Mouse (Mus musculus) liver, embryonic 14.5 days (tissue): ENCODE measurements around the gene Aup1. TPM values are rescaled to one million over a fixed set of nuclear protein-coding genes. Genes with fewer than 3 reads are reported as not detected.

ENCODE experiments used
- ATAC-seq: fragments of 200-750 bp; cut with Nextera tagmentation; 2 replicates; pipeline ENCODE4 v1.8.0; 2017; ENCODE audit warnings: moderate number of reproducible peaks, mild to moderate bottlenecking, moderate library complexity; ENCODE audit not compliant: insufficient read depth
- DNase-seq, 3 experiments: peaks; one replicate each; pipeline ENCODE4 v3.0.0-alpha.2; 2012 to 2013; ENCODE audit warnings: low read depth in 3 of 3, low spot score in 3 of 3
- H3K27ac ChIP-seq: fragments of 300-500 bp; sonication (generic); 2 replicates; pipeline ENCODE4 v1.5.1; 2014; ENCODE audit warnings: moderate library complexity, mild to moderate bottlenecking, control low read depth, inconsistent platforms
- H3K27me3 ChIP-seq: fragments of 300-500 bp; sonication (generic); 2 replicates; pipeline ENCODE4 v1.6.1; 2014; ENCODE audit warnings: mild to moderate bottlenecking, low read length, moderate library complexity; ENCODE audit not compliant: control insufficient read depth, insufficient read depth
- H3K36me3 ChIP-seq: fragments of 300-500 bp; sonication (generic); replicated peaks from 2 replicates; pipeline ENCODE4 v1.6.1; 2014; ENCODE audit warnings: low read depth; ENCODE audit not compliant: control insufficient read depth, insufficient read depth
- H3K4me1 ChIP-seq, 2 experiments: fragments of 200-500 bp in 1 of 2; fragments of 300-500 bp in 1 of 2; sonication (generic) in 1 of 2; replicated peaks; 2 replicates each; pipeline ENCODE4 v1.6.1; 2012 to 2014; ENCODE audit warnings: antibody characterized with exemption in 1 of 2, inconsistent platforms in 1 of 2, low read length in 1 of 2; ENCODE audit not compliant: control insufficient read depth in 2 of 2, insufficient read depth in 2 of 2
- H3K4me2 ChIP-seq: fragments of 300-500 bp; sonication (generic); 2 replicates; pipeline ENCODE4 v1.6.1; 2014; ENCODE audit warnings: low read depth, mild to moderate bottlenecking, control low read depth, moderate library complexity
- H3K4me3 ChIP-seq, 2 experiments: fragments of 200-500 bp in 1 of 2; fragments of 300-500 bp in 1 of 2; sonication (generic) in 1 of 2; 2 replicates each; pipeline ENCODE4 v1.5.1; 2012 to 2014; ENCODE audit warnings: low read depth in 2 of 2, low read length in 2 of 2, mild to moderate bottlenecking in 2 of 2, control low read depth in 1 of 2, inconsistent platforms in 1 of 2, moderate library complexity in 1 of 2; ENCODE audit not compliant: insufficient read depth in 1 of 2
- H3K9ac ChIP-seq: fragments of 300-500 bp; sonication (generic); replicated peaks from 2 replicates; pipeline ENCODE4 v1.6.1; 2014; ENCODE audit warnings: mild to moderate bottlenecking, control low read depth, moderate library complexity
- H3K9me3 ChIP-seq: fragments of 300-500 bp; sonication (generic); 2 replicates; pipeline ENCODE4 v1.6.1; 2016; ENCODE audit warnings: low read length, mixed read lengths; ENCODE audit not compliant: control insufficient read depth
- CTCF ChIP-seq: IDR thresholded peaks from 2 replicates; pipeline ENCODE4 v1.5.1; 2016; ENCODE audit warnings: antibody characterized with exemption, low read depth, control low read depth
- EP300 ChIP-seq: IDR thresholded peaks from 2 replicates; pipeline ENCODE4 v1.6.1; 2016; ENCODE audit warnings: antibody characterized with exemption, low read depth
- WGBS: fragments of 180-500 bp; shearing (Covaris S2); extraction: QIAGEN DNeasy Blood & Tissue Kit; methylation state at CpG from one replicate; pipeline ENCODE4 v1.1.7; 2014; ENCODE audit not compliant: insufficient replicate concordance; 5-methylcytosine and 5-hydroxymethylcytosine counted together
- polyA plus RNA-seq, 2 experiments: library from polyadenylated mRNA; depleted of rRNA in 1 of 2; stranded (reverse) in 1 of 2; unstranded in 1 of 2; fragments of >200 nt; fragmentation: Nextera tagmentation in 1 of 2; extraction: Ambion mirVana in 1 of 2; gene quantifications; 2 replicates each; pipeline versions ENCODE4 v1.2.1 to v1.2.3; 2012 to 2014

The Aup1 gene
- polyA plus RNA-seq, 2 experiments: 128 to 172 TPM

- peak overlapping the region; percentile 80 for H3K27ac ChIP-seq
- DNase-seq (no peak), ATAC-seq (no peak)
- no peaks in the 10 kb centered on the region for H3K9me3 ChIP-seq
- H3K36me3 ChIP-seq: no peaks in the 10 kb centered on the region
- 8% methylated on average over 7 of the region's 7 CpGs for WGBS
- TF ChIP-seq EP300 (no peak), CTCF (no peak)
- H3K4me2 ChIP-seq: peak overlapping the region; percentile 62
- peak overlapping the region; percentile 16 to 34; a peak in 2 of 4 replicates for H3K4me3 ChIP-seq
- peak overlapping the region; percentile 58 for H3K9ac ChIP-seq
- H3K27me3 ChIP-seq: no peaks in the 10 kb centered on the region
- peaks cover 50 to 63% of the 10 kb centered on the region in 2 experiments for H3K4me1 ChIP-seq
Measured at GRCm38 (mm10) chr6:83010010-83010409, 44.3 kb upstream of the Aup1 start.

DNA sequence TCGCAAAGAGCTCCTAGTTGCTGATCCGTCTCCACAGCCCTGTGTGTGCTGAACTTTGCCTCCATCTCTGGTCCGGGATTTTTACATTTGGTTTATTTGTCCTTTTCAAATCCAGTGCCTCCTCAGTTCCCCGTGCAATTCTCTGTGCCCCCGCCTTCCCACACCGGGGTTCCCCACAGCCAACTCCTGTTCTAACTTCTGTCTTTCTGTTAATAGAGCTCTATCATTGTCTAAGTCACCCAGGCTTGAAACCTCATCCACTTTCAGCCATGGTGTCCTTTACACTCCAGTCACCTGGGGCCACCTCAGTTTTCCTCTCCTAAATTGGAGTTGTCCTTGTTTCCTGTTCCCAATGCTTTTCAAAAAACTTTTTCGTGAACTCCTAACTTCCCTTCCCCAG is 43.1 kb upstream of the Aup1 start:
- no peak for TF ChIP-seq EP300
- TF ChIP-seq CTCF: no peak
- no peak for ATAC-seq
- Histone ChIP-seq H3K36me3 (no peaks in the 10 kb centered on the region), H3K27ac (peak overlapping the region; percentile 80), H3K9me3 (no peaks in the 10 kb centered on the region), H3K4me3 (no peak overlapping the region), H3K4me2 (no peak overlapping the region), H3K9ac (no peak overlapping the region), H3K27me3 (no peaks in the 10 kb centered on the region), H3K4me1 (peaks cover 58 to 66% of the 10 kb centered on the region in 2 experiments)
- DNase-seq: no peak
- 72% methylated on average over 7 of the region's 7 CpGs for WGBS

DNA sequence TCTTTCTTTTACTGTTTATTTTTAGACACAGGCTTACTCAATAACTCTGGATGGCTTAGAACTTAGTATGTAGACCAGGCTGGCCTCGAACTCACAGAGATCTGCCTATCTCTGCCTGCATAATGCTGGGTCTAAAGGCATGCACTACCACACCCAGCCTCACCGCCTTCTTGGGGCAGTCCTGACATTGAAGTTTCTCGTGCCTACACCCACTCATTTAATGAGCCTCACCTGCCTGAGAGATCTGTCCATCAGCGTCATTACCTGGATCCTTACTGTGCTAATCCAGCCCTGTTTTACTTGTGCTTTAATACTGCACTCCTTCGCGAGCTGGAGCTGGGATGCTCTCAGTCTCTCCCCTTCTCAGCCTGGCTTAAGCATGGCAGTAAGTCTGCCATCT is 42.6 kb upstream of the Aup1 start:
- H3K4me1 ChIP-seq: peaks cover 62 to 68% of the 10 kb centered on the region in 2 experiments
- no peak overlapping the region for H3K9ac ChIP-seq
- no peaks in the 10 kb centered on the region for H3K36me3 ChIP-seq
- no peak for DNase-seq
- no peaks in the 10 kb centered on the region for H3K9me3 ChIP-seq
- no peak for ATAC-seq
- WGBS: 58% methylated on average over 6 of the region's 6 CpGs
- no peak overlapping the region for H3K4me3 ChIP-seq
- H3K4me2 ChIP-seq: no peak overlapping the region
- peak overlapping the region; percentile 80 for H3K27ac ChIP-seq
- no peak for TF ChIP-seq EP300
- peak; percentile 55 for TF ChIP-seq CTCF
- no peaks in the 10 kb centered on the region for H3K27me3 ChIP-seq

DNA sequence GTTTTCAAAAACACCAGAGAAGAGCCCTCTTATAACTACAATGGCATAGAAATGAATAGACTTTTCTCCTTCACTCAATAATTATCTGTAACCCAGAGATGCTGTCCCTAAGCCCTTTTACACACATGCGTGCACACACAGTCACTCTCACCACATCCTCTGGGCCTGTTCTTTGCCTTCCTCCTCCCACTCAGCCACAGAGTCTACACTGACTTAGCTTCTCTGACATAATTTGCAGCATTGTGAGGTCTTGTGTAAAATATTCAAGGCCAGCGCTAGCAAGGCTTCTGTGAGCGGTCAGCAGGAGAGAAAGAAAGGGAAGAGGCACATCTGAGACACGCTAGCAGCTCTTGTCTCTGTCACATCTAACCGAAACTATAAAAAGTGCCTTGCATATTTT is 40.9 kb upstream of the Aup1 start:
- no peaks in the 10 kb centered on the region for H3K36me3 ChIP-seq
- peak overlapping the region; percentile 97 for H3K27ac ChIP-seq
- peak overlapping the region; percentile 72 for H3K4me2 ChIP-seq
- WGBS: 48% methylated on average over 5 of the region's 5 CpGs
- TF ChIP-seq EP300: no peak
- TF ChIP-seq CTCF: no peak
- peaks cover 70 to 80% of the 10 kb centered on the region in 2 experiments for H3K4me1 ChIP-seq
- ATAC-seq (no peak), DNase-seq (no peak)
- H3K9me3 ChIP-seq: no peaks in the 10 kb centered on the region
- peak overlapping the region; percentile 65 for H3K9ac ChIP-seq
- no peaks in the 10 kb centered on the region for H3K27me3 ChIP-seq
- H3K4me3 ChIP-seq: no peak overlapping the region

DNA sequence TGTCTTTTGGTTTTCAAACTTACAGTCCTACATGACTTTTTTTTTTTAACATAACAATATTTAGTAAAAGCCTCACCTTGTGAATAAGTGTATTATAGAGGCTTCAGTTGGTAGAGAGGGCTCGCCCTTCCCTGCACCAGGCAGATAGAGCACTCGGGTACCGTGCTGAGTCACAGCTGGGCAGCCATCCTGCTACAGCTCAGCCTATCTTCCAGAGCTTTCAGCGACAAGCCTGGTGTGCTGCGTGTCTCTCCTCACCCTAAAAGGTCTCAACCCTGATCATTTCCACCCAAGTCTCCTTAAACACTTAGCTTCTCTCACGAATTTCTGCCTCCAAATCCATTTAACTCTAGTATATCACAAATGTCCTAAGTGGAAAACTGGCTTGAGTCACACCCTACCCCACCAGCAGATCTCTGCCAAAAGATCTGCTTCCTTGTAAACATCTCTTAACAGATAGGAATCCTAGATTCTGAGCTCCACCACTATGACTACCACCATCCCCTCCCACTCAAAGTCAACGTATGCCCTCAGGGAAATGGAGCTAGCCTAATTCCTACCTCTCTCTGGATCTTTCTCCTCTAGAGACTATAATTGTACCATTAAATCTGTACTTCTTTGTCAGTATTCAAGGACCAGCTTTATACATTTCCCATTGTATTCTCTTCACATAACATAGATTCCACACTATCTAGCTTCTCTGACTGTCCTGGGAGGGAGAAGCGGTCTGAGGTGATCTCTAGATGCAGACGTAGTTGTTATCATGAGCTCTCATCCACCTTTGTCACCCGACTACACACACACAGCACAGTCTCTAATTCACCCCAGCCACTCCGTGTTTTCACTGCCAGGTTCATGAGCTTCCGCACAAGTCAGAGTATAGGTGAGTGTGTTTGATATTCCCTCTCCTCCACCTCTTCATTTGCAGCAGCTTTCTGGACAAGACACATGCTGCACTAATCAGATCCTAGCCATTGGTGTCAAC is 39.5 kb upstream of the Aup1 start:
- H3K27ac ChIP-seq: peak overlapping the region; percentile 97
- peak overlapping the region; percentile 48 to 49 for H3K4me3 ChIP-seq
- peak; percentile 87 to 89 (median 89) for DNase-seq
- ATAC-seq: peak; percentile 94
- TF ChIP-seq EP300: peak; percentile 87
- no peak for TF ChIP-seq CTCF
- 11% methylated on average over 12 of the region's 12 CpGs for WGBS
- H3K27me3 ChIP-seq: no peaks in the 10 kb centered on the region
- H3K4me2 ChIP-seq: peak overlapping the region; percentile 72
- H3K4me1 ChIP-seq: peaks cover 76 to 82% of the 10 kb centered on the region in 2 experiments
- H3K9ac ChIP-seq: peak overlapping the region; percentile 65
- H3K36me3 ChIP-seq: no peaks in the 10 kb centered on the region
- H3K9me3 ChIP-seq: no peaks in the 10 kb centered on the region
